Mouse (Mus musculus) embryonic fibroblast, embryonic 13.5 days (primary cell): Measurements from ENCODE around the gene Ajuba. TPM values are rescaled to one million over a fixed set of nuclear protein-coding genes. Genes with fewer than 3 reads are reported as not detected.
"Not testable (repeated sequence)": the region's sequence is repeated elsewhere in the genome, so short reads cannot be mapped to it uniquely, and the experiment has no call there.

Experiments used
- H3K27ac ChIP-seq: 2 replicates; pipeline ENCODE4 v1.5.1; 2012; ENCODE audit warnings: low read length, control low read depth, inconsistent platforms; ENCODE audit not compliant: insufficient read depth
- H3K4me1 ChIP-seq: 2 replicates; pipeline ENCODE4 v1.6.1; 2011; ENCODE audit warnings: low read length; ENCODE audit not compliant: control insufficient read depth, insufficient read depth
- H3K4me3 ChIP-seq: 2 replicates; pipeline ENCODE4 v1.5.1; 2011; ENCODE audit warnings: mild to moderate bottlenecking, control low read depth, low read length; ENCODE audit not compliant: insufficient read depth
- CTCF ChIP-seq: IDR thresholded peaks from 2 replicates; pipeline ENCODE4 v1.5.1; 2011; ENCODE audit warnings: mild to moderate bottlenecking, control low read depth, low read length, moderate library complexity, borderline replicate concordance; ENCODE audit not compliant: insufficient read depth
- POLR2A ChIP-seq: IDR thresholded peaks from 2 replicates; pipeline ENCODE4 v1.6.1; 2011; ENCODE audit warnings: low read depth, mild to moderate bottlenecking, control low read depth, low read length, moderate library complexity
- polyA plus RNA-seq: library from polyadenylated mRNA; stranded (reverse); fragments of >200 nt; gene quantifications from 2 replicates; pipeline ENCODE4 v1.2.4, GENCODE M21; 2011; ENCODE audit warnings: low read depth; ENCODE audit not compliant: missing spikeins, insufficient read length

Ajuba gene
- polyA plus RNA-seq = 39.4 and 44.3 TPM in 2 replicates

DNA sequence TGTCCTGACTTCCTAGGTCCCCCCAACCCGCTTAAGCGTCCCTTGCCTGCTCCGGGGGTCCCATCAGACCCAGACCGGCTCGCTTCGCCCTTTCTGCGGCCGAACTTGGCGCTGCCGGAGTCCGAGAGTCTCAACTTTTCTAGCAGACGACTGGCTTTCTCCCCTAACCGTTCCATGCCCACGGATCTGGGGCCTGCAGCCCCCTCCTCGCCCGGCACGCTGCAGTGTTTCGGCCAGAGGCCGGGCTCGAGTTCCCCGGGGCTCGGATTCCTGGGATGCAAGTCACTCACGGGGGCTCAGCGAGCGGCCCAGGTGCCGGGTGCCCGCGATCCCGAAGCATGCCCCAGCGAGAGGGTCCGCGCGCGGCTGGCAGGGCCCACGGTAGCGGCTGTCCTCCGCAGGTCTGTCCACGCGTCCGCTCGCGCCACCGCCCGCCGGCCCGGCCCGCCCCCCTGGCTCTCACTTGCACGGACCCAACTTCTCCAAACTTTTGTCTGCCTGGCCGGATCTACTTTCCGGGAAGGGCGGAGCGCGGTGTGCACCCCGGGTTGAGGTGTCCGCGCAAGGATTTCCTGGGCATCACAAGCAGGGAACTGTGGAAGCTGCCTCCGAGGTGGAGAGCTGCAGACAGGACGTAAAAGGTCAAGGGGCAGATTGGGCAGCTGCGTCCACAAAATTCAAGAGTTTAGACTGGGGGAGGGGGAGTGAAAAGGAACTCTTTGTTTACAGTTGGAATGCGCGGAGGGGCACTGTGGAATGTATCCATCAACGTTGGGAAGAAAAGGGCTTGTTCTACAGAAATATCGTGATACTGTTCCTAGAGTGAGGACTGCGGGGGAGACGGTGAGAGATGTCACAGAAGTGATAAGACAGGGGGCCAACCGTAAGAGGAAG, at the start of gene Ajuba:
Ajuba (minus strand) TSS at position 470 of the 894 bp plus-strand sequence.
- H3K4me1 ChIP-seq = 0 out of 2 replicates have a peak, but pooled peaks cover 3% of the 10 kb centered on the region
- H3K4me3 ChIP-seq = peak within 1 kb of the TSS; percentile 87
- no peak for TF ChIP-seq CTCF
- peak; percentile 88 for TF ChIP-seq POLR2A
- peak within 1 kb of the TSS; percentile 89 for H3K27ac ChIP-seq

DNA sequence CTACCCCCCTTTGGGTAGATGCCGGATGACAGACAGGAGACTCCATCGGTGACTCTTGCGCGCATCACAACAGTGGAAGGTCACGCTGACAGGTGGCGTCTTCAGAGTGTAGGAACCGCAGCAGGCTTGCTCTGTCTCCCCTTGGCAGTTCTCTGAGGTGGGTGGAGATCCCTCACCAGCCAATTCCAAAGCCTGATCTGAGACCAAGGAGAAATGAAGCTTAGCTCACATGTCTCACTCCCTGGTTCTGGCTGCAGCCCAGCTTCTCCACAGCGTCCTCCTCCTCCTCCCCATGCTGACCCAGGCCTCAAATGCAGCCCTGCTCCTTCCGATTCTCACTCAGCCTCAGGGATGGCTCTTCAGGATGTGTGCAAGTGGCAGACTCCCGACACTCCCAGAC, 47.6 kb upstream of the Ajuba start:
- H3K4me1 ChIP-seq = no peaks in the 10 kb centered on the region
- TF ChIP-seq CTCF (no peak), POLR2A (no peak)

DNA sequence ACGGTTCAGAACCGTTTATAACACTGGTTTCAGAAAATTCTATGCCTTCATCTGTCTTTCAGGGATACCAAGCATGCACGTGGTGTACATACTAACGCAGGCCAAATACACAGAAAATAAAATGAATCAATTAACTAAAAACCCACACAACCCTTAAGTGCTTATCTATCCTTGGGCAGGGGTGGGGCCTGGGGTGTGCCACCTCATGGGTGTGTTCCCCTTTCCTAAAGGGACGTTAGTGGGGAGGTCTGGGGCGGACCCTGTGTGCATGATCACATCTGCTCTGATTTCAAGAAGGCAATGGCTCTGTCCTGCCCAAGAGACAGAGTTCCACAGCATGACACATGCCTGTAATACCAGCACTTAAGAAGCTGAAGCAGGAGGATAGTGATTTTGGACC, 46.0 kb upstream of the Ajuba start:
- Histone ChIP-seq H3K4me3 (no peak overlapping the region), H3K4me1 (no peaks in the 10 kb centered on the region), H3K27ac (no peak overlapping the region)
- TF ChIP-seq POLR2A (no peak), CTCF (no peak)

More for the DNA sequence above, 47.6 kb upstream of the Ajuba start:
- Histone ChIP-seq H3K4me3 (no peak overlapping the region), H3K27ac (no peak overlapping the region)

DNA sequence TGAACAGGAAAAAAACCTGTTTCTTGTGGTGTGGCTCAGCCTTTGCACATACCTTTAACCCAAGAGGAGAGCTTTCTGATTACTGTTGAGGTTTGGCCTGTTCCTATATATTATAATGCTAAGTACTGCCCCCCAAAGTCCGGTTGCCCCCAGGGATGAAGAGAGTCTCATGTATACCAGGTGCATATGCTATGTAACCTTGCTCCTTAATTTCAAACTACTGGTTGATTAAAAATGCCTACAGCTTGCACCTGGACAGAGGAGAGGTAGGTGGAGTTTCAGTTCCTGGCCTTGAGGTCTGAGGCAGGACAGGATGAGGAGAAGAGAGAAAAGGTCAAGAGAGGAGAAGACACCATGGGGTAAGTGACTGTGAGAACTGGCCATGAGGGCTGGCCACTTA, 43.8 kb upstream of the Ajuba start, which contains the start of gene Psmb11:
Psmb11 (plus strand) TSS at position 301 of the 400 bp plus-strand sequence.
- Histone ChIP-seq H3K27ac (no peak within 1 kb of the TSS), H3K4me1 (no peaks in the 10 kb centered on the region; the same call in 1 of the 2 replicates), H3K4me3 (no peak within 1 kb of the TSS)
- TF ChIP-seq POLR2A (no peak), CTCF (no peak)

DNA sequence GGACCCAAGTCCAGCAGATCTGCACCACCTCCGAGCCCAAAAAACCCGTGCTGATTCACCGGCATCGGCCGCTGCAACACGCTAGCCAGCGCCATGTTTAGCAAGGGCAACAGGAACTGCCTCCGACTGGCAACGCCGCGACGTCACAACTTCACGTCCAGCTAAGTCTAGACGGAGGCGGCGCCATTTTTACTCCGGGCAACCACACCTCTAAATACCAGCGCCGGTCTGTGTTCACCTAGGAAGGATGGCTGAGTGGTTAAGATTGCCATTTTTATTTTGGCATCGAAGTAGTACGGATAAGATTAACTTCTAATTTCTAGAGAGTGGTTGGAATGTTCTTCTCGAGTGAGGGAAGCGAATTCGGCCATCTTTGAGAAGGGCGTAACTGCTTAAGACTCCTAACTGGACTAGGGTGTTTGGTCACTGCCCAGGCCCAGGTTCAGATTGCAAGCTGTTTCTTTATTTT, 40.6 kb upstream of the Ajuba start, which contains the start of gene Psmb5:
Psmb5 (minus strand) TSS at position 126 of the 469 bp plus-strand sequence.
- peak; percentile 80 for TF ChIP-seq POLR2A
- TF ChIP-seq CTCF = no peak
- peaks cover 3% of the 10 kb centered on the region; the same call in 1 of the 2 replicates for H3K4me1 ChIP-seq
- peak within 1 kb of the TSS; percentile 91 for H3K4me3 ChIP-seq
- peak within 1 kb of the TSS; percentile 55 for H3K27ac ChIP-seq

DNA sequence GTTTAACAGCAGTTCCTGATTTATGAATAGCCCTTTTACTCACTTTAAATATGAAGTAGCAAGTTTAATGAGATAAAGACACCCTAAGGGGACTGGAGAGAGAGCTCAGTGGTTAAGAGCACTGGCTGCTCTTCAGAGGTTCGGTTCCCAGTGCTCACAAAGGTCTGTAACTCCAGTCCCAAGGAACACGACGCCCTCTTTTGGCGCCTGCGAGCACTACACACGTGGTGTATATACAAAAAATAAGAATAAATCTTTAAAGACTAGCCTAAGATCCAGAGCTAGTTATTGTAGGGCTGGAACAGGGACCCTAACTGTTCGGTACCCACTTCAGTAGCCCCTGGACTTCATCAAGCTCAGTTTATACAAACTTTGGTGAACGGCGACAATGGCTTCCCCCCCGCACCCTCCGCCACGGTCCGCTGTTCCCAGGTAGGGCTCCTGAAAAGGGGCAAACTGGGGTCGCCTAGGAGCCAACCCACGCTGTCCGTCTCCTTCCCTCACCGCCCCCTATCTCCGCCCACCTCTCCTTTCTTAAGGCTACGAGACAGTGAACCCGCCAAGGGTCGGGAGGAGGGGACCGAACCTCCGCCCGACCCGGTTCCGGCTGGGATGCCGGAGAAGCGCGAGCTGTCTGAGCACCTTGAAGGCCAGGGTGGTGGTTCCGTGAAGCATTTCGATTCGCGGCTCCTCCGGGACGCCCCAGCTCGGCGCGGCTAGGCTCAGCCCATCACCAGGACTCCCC, 40.0 kb upstream of the Ajuba start:
- Histone ChIP-seq H3K4me3 (peak overlapping the region; percentile 91), H3K27ac (no peak overlapping the region), H3K4me1 (peaks cover 3% of the 10 kb centered on the region; the same call in 1 of the 2 replicates)
- no peak for TF ChIP-seq POLR2A
- TF ChIP-seq CTCF = no peak

DNA sequence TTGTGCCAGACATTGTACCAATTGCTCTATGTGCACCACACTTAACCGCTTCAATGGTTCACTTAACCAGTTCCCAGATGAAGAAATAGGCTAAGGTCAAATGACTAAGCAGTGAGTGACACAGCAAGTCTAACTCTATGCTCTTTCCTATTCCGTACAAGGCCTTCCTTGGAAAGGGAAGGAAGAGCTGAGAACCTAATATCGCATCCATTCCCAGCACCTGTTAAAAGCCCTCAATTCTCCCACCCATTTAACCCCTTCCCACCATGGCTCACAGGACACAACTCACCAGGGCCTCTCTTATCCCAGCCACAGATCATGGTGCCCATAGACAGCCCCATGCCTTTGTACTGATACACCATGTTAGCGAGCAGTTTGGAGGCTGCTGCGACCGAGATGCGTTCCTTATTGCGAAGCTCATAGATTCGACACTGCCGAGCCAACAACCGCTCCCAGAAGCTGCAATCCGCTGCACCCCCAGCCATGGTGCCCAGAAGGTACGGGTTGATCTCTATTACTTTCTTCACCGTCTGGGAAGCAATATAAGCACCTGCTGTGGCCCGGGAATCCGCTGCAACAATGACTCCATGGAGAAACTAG, 39.0 kb upstream of the Ajuba start:
- TF ChIP-seq CTCF (no peak), POLR2A (no peak)
- Histone ChIP-seq H3K27ac (no peak overlapping the region), H3K4me1 (peaks cover 3% of the 10 kb centered on the region; the same call in 1 of the 2 replicates), H3K4me3 (no peak overlapping the region)

- not testable (repeated sequence) for H3K4me3 ChIP-seq, H3K4me1 ChIP-seq, H3K27ac ChIP-seq
Measured at GRCm38 (mm10) chr14:54614130-54614529, 36.8 kb upstream of the Ajuba start.

GRCm38 (mm10) chr14:54610648-54611047, 33.3 kb upstream of the Ajuba start:
- Histone ChIP-seq H3K4me3 (no peak overlapping the region), H3K27ac (no peak overlapping the region), H3K4me1 (no peaks in the 10 kb centered on the region)
- no peak for TF ChIP-seq CTCF
- TF ChIP-seq POLR2A = no peak
